Mouse (Mus musculus) left cerebral cortex, postnatal 14 days (tissue): ENCODE results near the gene Slc39a5. TPM values are rescaled to one million over a fixed set of nuclear protein-coding genes. Genes with fewer than 3 reads are reported as not detected.

ENCODE experiments used
- DNase-seq, 2 experiments: peaks; one replicate each; pipeline ENCODE4 v3.0.0; 2021 to 2022; ENCODE audit warnings: low spot score in 2 of 2, mixed read lengths in 1 of 2
- intact Hi-C: fragments of 180-260 bp; cut with DNase I; formaldehyde crosslinking; loops from one replicate; pipeline ENCODE4 v1.15.1; 2025
- microRNA-seq, 2 experiments: library from miRNA; unstranded; fragments of <30 nt; microRNA quantifications; one replicate each; pipeline ENCODE4 v1.2.0; 2022
- total RNA-seq, 2 experiments: library from RNA; stranded (reverse); gene quantifications; 2 replicates each; pipeline ENCODE4 v1.2.3; 2021

Gene Slc39a5
- total RNA-seq, 2 experiments from 2014 or later, result 1.0 TPM; not detected in 1

- intact Hi-C loops, result no loop called here
Measured at GRCm38 (mm10) chr10:128358796-128359195, 42.2 kb downstream of the Slc39a5 start.

GRCm38 (mm10) chr10:128347541-128347940 lies 53.5 kb downstream of the Slc39a5 start:
- no peak for DNase-seq
- intact Hi-C loops, result no loop called here

More at GRCm38 (mm10) chr10:128358796-128359195, 42.2 kb downstream of the Slc39a5 start:
- DNase-seq, result peak; percentile 68 to 71

Small RNA genes lying within 50 kb of the gene (microRNA-seq; reads per million reads assigned to microRNA genes)
- gene Gm25361 (0 reads per million in 2 experiments), gene Gm26308 (0 reads per million in 2 experiments), gene Mir6914 (0 to 0.79 reads per million in 2 experiments), gene Mir6915 (5.8 to 7.7 reads per million in 2 experiments)

Other genes with a start within 250 kb of the Slc39a5 start
- 10 to 100 TPM in 1 of 2 experiments, 1 to 10 TPM in 1; 9.2 to 10.8 TPM for gene Rbms2, start 220.9 kb downstream of the Slc39a5 start, total RNA-seq
- gene Gls2, start 206.8 kb downstream of the Slc39a5 start, total RNA-seq, result 10 to 100 TPM; 21.3 to 22.6 TPM
- 10 to 100 TPM; 10.7 to 11.3 TPM for gene Spryd4, start 189.4 kb downstream of the Slc39a5 start, total RNA-seq
- not detected for gene Mip, start 175.4 kb downstream of the Slc39a5 start, total RNA-seq
- gene Timeless, start 169.2 kb downstream of the Slc39a5 start, total RNA-seq, result 1 to 10 TPM; 7.2 to 9.9 TPM
- gene Apon, start 147.1 kb downstream of the Slc39a5 start, total RNA-seq, result not detected
- gene Apof, start 132.6 kb downstream of the Slc39a5 start, total RNA-seq, result not detected
- gene Stat2, start 130.7 kb downstream of the Slc39a5 start, total RNA-seq, result 10 to 100 TPM; 19.0 to 21.1 TPM
- gene Il23a, start 102.5 kb downstream of the Slc39a5 start, total RNA-seq, result 1 to 10 TPM in 1 of 2 experiments, under 1 TPM in 1; 0.97 to 1.4 TPM
- gene Pan2, start 97.9 kb downstream of the Slc39a5 start, total RNA-seq, result 10 to 100 TPM; 13.3 to 13.4 TPM
- gene Cnpy2, start 78.8 kb downstream of the Slc39a5 start, total RNA-seq, result 10 to 100 TPM; 65.9 to 68.9 TPM
- gene Cs, start 63.5 kb downstream of the Slc39a5 start, total RNA-seq, result 100 to 1,000 TPM; 269 to 271 TPM
- 10 to 100 TPM; 72.0 to 74.4 TPM for gene Coq10a, start 32.2 kb downstream of the Slc39a5 start, total RNA-seq
- 10 to 100 TPM; 80.3 to 84.3 TPM for gene Ankrd52, start 24.1 kb downstream of the Slc39a5 start, total RNA-seq
- 10 to 100 TPM; 88.3 to 92.5 TPM for gene Nabp2, start 10.3 kb upstream of the Slc39a5 start, total RNA-seq
- gene Rnf41, start 10.4 kb upstream of the Slc39a5 start, total RNA-seq, result 10 to 100 TPM; 75.0 to 77.2 TPM
- gene Smarcc2, start 58.0 kb upstream of the Slc39a5 start, total RNA-seq, result 100 to 1,000 TPM; 199 to 211 TPM
- 100 to 1,000 TPM; 606 to 662 TPM for gene Myl6, start 92.9 kb upstream of the Slc39a5 start, total RNA-seq
- gene Myl6b, start 97.5 kb upstream of the Slc39a5 start, total RNA-seq, result 10 to 100 TPM; 19.1 to 21.7 TPM
- 1 to 10 TPM; 8.1 to 9.3 TPM for gene Esyt1, start 124.6 kb upstream of the Slc39a5 start, total RNA-seq
- 10 to 100 TPM; 11.4 to 12.0 TPM for gene Zc3h10, start 146.5 kb upstream of the Slc39a5 start, total RNA-seq
- gene Rpl41, start 148.1 kb upstream of the Slc39a5 start, total RNA-seq, result 1,000 to 10,000 TPM; 1,939 to 2,055 TPM
- gene Pa2g4, start 164.8 kb upstream of the Slc39a5 start, total RNA-seq, result 10 to 100 TPM; 67.1 to 68.6 TPM
- 1 to 10 TPM; 3.3 to 4.9 TPM for gene Erbb3, start 188.4 kb upstream of the Slc39a5 start, total RNA-seq
- 100 to 1,000 TPM; 299 to 305 TPM for gene Rps26, start 225.5 kb upstream of the Slc39a5 start, total RNA-seq
- 10 to 100 TPM; 15.4 to 15.9 TPM for gene Ikzf4, start 244.8 kb upstream of the Slc39a5 start, total RNA-seq